Mouse (Mus musculus): Measurements from ENCODE around the gene Eya4.

The Eya4 gene

DNA sequence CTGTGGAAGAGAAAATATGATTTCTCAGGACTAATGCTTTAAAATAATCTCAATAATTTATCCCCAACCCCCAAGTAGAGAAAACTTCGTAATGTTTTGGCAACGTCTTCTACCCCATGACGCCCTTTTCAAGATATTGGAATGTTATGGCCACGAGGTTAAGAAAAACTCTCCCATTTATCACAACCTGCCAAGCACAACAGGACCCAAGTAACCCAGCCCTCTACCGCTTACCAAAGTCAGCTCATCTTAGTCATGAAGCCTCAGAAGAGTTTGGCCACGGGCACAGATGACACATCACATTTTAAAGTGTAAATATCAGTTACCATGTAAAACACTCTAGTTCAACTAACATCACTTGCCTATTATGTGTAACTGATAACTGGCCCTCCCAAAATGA lies 117.2 kb downstream of the Eya4 start:
- no peak for DNase-seq (ENCODE audit: low spot score)

DNA sequence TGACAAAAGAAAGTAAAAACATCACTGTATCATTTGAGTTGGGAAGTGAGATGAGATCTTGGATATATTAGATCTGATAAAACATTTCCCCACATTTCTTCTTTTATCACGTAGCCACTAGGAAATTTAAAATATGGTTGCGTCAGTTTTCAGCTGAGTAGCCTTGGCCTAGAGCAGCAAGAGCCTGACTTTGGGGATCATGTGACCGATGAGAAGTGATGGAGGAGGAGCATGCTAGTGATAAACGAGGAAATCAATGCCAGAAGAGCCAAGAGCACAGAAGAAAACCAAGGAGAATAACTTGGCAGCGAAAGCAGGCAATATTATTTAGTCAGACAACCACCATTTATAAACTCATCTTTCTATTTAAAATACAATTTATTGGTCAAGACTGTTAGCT lies 119.7 kb downstream of the Eya4 start:
- DNase-seq (ENCODE audit: low spot score): no peak

DNA sequence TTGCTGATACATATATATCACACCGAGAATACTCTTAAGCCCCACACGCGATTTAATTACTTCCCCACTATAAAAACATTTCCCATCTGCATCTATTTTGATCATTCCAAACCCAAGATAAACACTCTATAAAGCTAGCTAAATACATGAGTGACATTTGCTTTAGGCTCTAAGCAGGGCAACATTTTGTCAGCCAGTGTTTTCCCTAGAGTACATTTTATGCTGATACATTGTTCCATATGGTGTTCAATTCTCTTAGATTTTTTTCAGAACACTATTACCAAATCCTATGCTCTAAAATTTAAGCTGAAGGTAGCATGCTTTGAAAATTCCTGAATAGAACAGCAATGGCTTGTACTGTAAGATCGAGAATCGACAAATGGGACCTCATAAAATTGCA lies 127.2 kb downstream of the Eya4 start:
- no peak for DNase-seq (ENCODE audit: low spot score)

DNA sequence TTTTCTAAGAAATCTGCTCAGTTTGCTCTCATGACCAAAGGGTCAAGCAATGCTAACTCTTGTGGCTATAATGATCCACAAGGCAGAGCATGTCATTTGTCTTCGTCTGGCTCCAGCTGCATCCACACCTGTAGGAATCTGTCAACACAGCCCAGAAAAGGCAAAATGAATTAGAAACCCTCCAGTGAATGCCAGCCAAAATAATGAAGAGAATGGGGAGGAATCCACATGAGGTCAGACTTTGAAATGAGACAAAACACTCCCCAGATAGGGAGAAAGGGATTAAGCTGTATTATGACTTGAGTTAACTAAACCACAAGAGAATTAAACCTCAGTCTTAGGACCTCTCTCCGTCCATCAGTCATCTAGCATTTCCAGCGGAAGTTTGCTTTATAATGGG lies 130.2 kb downstream of the Eya4 start:
- DNase-seq (ENCODE audit: low spot score): peak; percentile 54

- no peak for DNase-seq (ENCODE audit: low spot score)
These were observed 133.8 kb downstream of the Eya4 start for GRCm38 (mm10) chr10:23216815-23217214.

DNA sequence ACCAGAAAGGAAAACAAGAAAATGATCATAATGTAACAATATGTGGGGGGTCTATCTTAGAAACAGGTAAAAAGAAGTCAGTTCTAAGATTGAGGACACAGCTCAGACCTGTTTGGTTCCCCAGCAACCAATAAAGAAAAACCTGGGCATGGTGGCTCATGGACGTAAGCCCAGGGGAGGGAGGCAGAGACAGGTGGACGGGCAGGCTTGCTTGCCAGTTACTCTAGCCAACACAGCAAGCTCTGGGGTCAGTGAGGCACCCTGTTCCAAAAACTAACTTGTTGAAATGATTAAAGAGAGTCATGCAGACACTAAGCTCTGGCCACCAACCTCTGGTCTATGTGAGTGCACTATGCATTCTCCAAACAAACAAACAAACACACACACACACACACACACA lies 139.2 kb downstream of the Eya4 start:
- no peak for DNase-seq (ENCODE audit: low spot score)

GRCm38 (mm10) chr10:23203885-23204284 lies 146.7 kb downstream of the Eya4 start:
- DNase-seq (ENCODE audit: low spot score): no peak

GRCm38 (mm10) chr10:23203144-23203838 lies 147.3 kb downstream of the Eya4 start:
- DNase-seq (ENCODE audit: low spot score): no peak

GRCm38 (mm10) chr10:23202591-23202990 lies 148.0 kb downstream of the Eya4 start:
- no peak for DNase-seq (ENCODE audit: low spot score)

GRCm38 (mm10) chr10:23198251-23198650 lies 152.3 kb downstream of the Eya4 start:
- DNase-seq (ENCODE audit: low spot score): no peak

GRCm38 (mm10) chr10:23196336-23196735 lies 154.2 kb downstream of the Eya4 start:
- no peak for DNase-seq (ENCODE audit: low spot score)

DNA sequence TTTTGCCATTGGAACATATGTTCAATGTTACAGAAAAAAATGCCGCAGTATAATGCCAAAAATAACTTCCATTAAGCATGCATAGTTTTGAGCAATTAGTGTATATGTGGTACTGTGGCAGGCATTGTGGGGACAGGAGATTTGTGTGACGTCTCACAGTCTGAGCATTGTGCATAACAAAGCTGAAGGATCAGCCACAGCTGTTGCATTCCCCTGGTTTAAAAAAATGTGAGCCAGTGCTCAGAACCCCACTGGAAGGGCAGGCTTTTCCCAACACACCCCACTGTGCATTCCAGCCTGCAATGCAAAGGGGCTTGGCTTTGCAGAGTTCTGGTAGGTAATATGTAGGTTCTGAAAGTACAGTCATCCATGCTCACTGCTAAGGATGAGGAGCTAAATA lies 155.2 kb downstream of the Eya4 start:
- DNase-seq (ENCODE audit: low spot score): peak; percentile 58

DNA sequence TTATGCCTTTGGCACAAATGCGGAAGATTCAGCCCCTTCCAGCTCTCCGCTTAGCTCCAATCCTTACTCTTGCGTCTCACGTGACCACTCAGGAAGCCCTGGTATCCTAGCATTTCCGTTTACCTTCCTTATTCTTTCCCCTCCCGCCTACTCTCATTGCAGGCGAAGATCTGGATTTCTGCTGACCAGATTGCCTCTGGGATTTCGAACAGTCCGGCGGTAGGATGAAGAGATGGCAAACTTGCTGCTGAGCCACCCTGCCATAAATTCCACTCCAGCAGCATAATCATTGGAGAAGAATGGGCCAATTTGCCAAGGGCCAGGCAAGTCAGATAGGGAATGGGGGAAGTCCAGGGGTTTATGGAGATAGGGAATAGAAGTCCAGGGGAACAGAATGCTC lies 160.8 kb downstream of the Eya4 start:
- DNase-seq (ENCODE audit: low spot score): no peak

DNA sequence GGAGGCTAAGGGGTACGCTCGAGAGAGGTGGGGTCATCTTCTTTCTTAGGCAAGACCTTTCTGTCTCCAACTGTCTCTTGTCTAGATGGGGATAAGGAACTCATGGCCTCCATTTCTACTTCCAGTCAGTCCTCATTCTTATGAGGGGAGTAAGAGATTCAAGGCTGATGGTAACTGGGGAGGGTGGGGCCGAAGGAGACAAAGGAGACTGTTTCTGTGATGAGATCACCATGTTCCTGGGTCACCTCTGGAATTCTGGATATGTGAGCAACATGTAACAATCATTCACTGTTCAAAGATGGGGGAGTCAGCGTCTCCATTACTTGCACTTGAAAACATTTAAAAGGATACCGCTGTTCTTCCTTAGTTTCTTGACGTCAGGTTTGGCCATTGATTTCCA lies 165.2 kb downstream of the Eya4 start:
- no peak for DNase-seq (ENCODE audit: low spot score)

- DNase-seq (ENCODE audit: low spot score): no peak
These were observed 168.8 kb downstream of the Eya4 start for GRCm38 (mm10) chr10:23181572-23182493.

DNA sequence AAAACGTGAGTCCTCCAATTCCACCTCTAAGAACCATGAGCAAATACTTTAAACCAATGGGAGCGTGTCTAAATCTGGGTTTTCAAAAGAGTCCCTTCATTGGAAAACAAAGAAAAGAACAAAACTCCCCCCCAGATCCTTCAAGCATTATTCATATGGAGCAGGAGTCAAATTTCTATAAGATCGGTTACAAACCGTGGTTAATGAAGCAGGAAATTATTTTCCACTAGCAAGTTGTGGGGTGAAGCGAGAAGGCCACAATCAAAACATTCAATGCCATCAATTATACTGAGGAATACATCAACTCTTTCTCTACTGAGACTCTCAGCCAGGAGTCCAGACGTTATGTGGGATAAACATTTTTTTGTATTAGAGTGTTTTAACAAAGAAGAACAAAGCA lies 171.3 kb downstream of the Eya4 start:
- peak; percentile 58 for DNase-seq (ENCODE audit: low spot score)

- no peak for DNase-seq (ENCODE audit: low spot score)
These were observed 173.1 kb downstream of the Eya4 start for GRCm38 (mm10) chr10:23177347-23178046.

DNA sequence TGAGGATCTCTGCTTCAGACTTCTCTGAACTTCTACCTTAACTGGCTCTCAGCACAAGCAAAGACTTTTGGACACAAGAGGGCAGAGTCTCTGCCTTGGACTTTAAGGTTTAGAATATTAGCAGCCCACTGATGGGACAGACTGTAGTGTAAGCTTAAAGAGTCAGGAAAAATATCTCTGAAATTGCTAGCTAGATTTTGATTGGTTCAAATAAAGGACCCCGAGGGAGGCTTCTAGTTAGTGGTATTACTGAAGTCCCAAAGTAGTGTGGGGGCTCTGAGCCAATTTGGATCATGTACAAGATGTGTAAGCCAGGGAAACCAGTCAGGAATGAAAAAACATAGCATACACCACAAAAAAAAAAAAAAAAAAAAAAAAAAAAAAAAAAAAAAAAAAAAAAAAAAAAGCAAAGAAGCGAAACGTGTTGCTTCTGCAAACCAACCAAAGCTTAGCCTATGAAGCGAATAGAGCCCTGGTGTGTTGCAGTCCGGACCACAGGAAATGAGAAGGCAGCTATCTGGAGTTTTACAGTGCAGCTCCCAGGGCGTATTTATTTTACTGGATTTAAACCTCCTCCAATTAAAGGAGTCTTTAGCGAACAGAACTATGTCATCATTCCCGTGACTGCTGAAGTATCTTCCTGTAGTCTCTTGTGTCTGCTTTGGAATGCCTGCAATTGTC lies 173.8 kb downstream of the Eya4 start:
- DNase-seq (ENCODE audit: low spot score): no peak

DNA sequence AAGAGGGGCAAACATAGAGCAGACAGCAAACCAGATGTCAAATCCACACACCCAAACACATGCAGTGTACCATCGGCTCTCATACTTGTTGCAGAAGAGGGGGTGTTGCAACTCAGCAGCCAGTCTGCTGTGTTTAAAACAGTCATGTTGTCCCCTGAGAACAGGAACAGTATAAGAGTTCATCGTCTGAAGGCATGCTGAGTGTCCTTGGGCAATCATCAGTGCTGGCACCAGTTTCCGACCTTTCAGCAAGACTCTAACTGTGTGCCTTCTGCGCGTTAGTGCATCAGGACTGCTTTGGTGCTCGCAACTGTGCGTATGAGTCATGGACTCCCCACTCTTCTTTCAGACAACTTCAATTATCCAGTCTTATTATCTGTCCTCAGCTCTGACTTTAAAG lies 179.0 kb downstream of the Eya4 start:
- DNase-seq (ENCODE audit: low spot score): no peak

GRCm38 (mm10) chr10:23165089-23165642 lies 185.4 kb downstream of the Eya4 start:
- no peak for DNase-seq (ENCODE audit: low spot score)

GRCm38 (mm10) chr10:23159844-23160243 lies 190.7 kb downstream of the Eya4 start:
- no peak for DNase-seq (ENCODE audit: low spot score)

DNA sequence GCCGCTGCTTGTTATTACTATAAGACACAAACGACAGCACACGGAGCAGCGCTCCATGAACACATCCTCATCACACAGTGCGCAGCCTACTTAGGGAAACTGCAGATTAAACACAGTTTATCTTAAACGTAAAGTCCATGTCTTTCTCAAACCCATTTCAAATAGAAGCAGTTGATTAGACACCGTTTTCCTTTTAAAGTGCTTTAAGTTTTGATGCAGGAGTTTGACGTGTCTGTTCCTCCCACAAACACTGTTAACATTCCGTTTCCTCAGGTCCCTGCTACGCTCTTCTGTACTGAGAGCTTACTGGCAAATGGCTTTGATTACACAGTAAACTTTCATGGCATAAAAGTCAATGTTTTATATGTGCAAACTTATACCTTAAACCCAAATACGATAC lies 191.4 kb downstream of the Eya4 start:
- no peak for DNase-seq (ENCODE audit: low spot score)
